Mouse (Mus musculus) layer of hippocampus, adult 6 months (tissue): ENCODE measurements around the gene Serpina10. TPM values are rescaled to one million over a fixed set of nuclear protein-coding genes. Genes with fewer than 3 reads are reported as not detected.

ENCODE experiments used
- long read RNA-seq, 2 experiments: library from polyadenylated mRNA; unstranded; transcript quantifications; one replicate each; pipeline ENCODE4 v2.0.0; 2019 to 2020
- polyA plus RNA-seq: library from polyadenylated mRNA; unstranded; fragments of <200 nt; fragmentation: Nextera tagmentation; gene quantifications from 2 replicates; pipeline ENCODE4 v1.2.3, GENCODE M21; 2021

The Serpina10 gene
- polyA plus RNA-seq, result not detected in 2 replicates
- long read RNA-seq, experiment 1, result 0 reads
- long read RNA-seq, experiment 2, partial matches to known transcripts, result 0 of 1 reads
- long read RNA-seq, experiment 2, other reads (novel, unspliced or antisense), result 1 of 1 reads

DNA sequence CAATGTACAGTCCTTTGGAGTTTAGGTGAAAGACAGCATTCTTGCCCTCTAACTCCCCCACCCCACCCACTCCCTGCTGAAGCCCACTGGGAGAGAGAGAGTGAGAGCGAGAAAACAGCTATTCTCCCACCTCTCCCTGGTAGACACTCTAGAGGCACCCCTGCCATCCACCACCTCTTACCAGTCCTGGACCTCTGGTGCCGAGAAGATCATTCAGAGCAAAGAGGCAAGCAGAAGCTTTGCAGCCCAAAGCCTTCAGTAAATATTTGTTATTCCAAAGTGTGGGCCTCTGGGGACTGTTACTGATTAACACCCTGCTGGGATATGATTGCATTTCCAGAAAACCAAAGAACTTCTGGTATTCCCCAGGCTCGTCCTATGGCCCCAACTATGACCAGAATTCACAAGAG lies at the start of gene Serpina10:
TSS of gene Serpina10 (minus strand) at position 242 of the 410 bp plus-strand sequence.

DNA sequence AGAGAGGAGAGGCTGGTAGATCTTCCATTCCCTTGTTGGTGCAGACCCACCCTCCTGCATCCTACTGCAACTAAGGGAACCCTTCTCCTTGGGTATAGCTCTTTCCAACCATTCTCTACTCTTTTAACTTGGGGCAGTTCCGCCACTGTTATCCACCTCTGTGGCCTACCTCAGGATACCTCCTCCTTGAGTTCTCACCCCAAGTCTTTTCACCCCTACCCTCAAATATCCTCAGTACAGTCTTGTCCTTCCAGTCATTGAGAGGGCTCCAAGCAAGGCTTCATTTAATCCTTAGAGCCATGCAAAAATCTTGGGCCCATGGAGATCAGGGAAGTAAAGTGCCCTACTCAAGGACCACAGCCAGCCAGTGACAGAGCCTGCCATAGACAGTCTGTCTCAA lies 44.8 kb upstream of the Serpina10 start, which contains the start of gene Serpina16:
TSS of gene Serpina16 (minus strand) at position 101 of the 400 bp plus-strand sequence.

DNA sequence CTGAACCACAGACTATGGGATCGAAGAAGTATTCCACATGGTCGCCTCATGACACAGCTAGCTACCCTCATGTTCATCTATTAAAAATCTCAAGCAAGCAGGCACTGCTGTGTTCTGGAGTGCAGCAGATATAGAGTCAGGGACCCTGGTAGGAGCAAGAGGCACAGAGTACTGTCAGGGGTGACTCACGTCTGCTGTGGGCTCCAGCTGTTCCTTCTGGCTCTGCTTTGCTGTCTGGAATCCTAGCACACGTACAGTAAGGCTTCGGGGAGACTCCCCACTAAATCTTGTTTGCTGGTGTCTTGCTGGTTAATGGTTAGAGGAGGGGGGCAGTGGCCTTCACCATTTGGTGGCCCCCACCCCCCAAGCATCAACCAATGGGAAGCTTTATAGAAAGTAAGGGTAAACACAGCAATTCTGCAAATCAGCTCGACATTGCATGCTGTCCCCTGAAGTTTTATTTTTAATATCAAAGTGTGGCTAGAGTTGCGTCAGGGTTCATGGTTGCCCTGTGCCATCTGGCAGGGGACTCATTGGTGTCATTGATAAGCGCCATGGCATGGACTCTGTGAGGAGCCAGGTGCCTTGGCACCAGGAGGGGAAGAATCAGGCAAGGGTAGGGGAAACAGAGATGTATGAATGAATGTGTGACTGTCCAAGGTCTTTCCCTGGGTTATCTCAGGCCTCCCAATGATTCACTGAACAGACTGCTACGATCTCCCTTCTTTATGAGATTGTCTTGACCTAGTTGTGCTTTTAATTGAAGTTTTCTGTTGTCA lies 25.8 kb upstream of the Serpina10 start, which contains the start of gene Serpina6:
TSS of gene Serpina6 (minus strand) at position 365 of the 779 bp plus-strand sequence.

Other genes starting within 250 kb of the Serpina10 start
- 29.6 and 30.0 TPM in 2 replicates for gene Otub2, start 242.8 kb downstream of the Serpina10 start, polyA plus RNA-seq
- gene 9330161L09Rik, start 223.6 kb downstream of the Serpina10 start, polyA plus RNA-seq, result 0.19 and 0.38 TPM in 2 replicates
- gene Ddx24, start 205.6 kb downstream of the Serpina10 start, polyA plus RNA-seq, result 288 and 319 TPM in 2 replicates
- 143 and 254 TPM in 2 replicates for gene Ifi27, start 197.2 kb downstream of the Serpina10 start, polyA plus RNA-seq
- gene Ifi27l2a, start 187.8 kb downstream of the Serpina10 start, polyA plus RNA-seq, result 21.0 and 37.1 TPM in 2 replicates
- not detected in 2 replicates for gene Ifi27l2b, start 174.2 kb downstream of the Serpina10 start, polyA plus RNA-seq
- gene Ppp4r4, start 99.2 kb downstream of the Serpina10 start, polyA plus RNA-seq, result 9.5 and 10.3 TPM in 2 replicates
- gene Serpina6, start 25.8 kb upstream of the Serpina10 start, polyA plus RNA-seq, result not detected in 2 replicates
- not detected in 2 replicates for gene Serpina16, start 44.7 kb upstream of the Serpina10 start, polyA plus RNA-seq
- not detected in 2 replicates for gene Serpina1f, start 64.1 kb upstream of the Serpina10 start, polyA plus RNA-seq
- not detected in 2 replicates for gene Serpina1d, start 142.1 kb upstream of the Serpina10 start, polyA plus RNA-seq
- not detected in 2 replicates for gene Serpina1b, start 198.9 kb upstream of the Serpina10 start, polyA plus RNA-seq
- not detected in 2 replicates for gene Serpina1a, start 232.1 kb upstream of the Serpina10 start, polyA plus RNA-seq